Mouse (Mus musculus): ENCODE measurements around the gene Prpf40b.

- no peak for TF ChIP-seq USF1 (IDR thresholded peaks at IDR 0.05; ENCODE audit: low read depth)
- no peak for TF ChIP-seq CTCF (IDR thresholded peaks at IDR 0.05; ENCODE audit: control insufficient read depth, insufficient read depth, insufficient read length)
Measured at GRCm38 (mm10) chr15:99326407-99326806, 31.5 kb downstream of the Prpf40b start.

Measured in C2C12 (cell line).